Mouse (Mus musculus) skeletal muscle tissue, adult 2 months (tissue): ENCODE measurements around the gene Edar.
A peak's percentile ranks its signal among the peaks of the same experiment; 100 is the strongest.

Experiments used
- DNase-seq: peaks from one replicate; pipeline ENCODE4 v3.0.0-alpha.2; 2012; ENCODE audit warnings: low read depth, low spot score

Gene Edar

DNA sequence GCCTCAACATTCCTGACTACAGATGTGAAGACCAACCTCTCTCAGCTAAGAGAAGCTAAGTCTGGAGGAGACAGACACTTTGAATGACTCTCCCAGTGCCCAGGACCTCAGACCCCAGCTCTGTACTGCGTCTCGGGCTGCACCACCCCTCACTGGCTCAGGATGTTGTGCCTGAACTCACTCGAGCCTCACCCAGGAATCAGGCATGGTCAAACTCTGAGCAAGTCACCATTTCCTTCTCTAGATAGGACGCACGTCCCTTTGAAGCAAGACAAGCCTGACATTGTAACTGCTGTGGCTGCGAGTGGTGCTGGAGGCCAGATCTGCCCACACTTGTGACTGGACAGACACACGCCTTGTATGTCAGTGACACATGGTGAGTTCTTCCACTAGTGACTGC is 73.5 kb downstream of the Edar start:
- DNase-seq, result no peak

DNA sequence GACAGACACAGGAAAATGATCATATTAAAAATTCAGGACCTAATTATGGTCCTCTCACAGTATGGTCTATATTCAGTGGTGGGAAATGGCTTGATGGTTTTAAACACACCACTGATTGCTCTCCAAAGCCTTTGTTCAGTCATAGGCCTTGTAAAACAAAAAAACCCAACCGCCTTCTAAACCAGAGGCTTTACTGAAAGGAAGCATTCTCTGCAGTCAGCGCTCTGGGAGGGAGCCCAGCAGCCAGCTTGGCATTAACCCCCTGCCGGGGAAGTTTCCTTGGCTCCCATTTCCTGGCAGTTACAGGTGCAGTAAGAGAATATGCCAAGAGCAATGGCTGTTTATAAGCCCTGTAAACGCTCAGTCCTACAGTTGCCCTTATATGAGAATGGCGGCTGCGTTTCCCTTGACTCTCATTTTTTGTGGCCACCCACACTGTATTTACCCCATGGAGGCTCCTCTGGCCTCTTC is 74.0 kb downstream of the Edar start:
- DNase-seq, result peak; percentile 38

DNA sequence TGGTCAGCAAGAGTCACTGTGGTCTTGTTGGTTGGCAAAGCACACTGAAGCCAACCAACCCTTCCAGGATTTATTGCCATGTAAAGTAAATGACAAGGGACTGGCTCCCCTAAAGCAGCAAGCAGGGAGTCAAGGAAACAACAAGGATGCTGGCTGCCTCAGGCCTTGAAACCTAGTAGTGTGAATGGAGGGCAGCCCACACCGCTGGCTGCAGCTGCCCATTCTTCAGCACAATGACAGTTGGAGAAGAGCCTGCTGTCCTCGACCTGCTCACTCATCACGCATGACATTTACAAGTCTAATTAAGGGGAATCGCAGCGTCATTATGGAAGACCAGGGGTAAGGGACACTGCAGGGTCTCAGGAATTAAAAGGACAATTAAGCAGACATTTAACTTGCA is 74.5 kb downstream of the Edar start:
- DNase-seq, result no peak

DNA sequence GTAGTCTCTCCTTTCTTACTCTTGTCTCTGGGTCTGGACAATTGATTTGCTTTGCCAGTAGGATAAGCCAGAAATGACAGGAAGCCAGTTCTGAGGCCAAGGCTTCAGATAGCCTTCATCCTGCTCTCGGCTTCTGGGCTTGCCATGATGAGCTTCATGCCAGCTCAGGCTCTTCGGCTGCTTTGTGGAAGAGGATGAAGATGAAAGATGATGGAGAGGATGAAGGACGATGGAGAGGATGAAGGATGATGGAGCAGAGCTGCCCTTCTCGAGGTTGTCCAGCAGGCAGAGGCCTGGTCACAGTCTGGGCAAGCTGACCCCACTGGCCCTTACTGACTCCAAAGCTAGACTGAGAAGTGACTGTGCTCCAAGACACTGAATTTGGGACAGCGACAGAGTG is 75.3 kb downstream of the Edar start:
- no peak for DNase-seq

DNA sequence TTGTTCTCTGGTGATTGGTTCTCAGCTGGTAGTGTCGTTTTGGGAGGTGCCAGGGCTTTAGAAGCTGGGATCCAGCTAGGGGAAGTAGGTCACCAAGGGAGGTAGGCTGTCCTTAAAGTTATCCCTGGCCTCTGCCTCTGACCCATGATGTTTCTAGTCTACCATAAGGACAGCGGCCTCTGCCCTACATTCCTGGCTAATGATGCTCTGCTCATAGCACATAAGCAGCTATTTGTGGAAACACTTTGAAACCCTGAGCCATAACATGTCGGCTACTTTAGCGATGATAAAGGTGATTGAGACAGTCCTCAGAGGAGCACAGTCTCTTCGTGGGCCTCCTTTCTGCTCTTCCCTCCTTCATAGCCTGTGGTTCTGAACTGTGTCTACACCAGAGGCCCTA is 79.6 kb downstream of the Edar start:
- DNase-seq, result peak; percentile 31

DNA sequence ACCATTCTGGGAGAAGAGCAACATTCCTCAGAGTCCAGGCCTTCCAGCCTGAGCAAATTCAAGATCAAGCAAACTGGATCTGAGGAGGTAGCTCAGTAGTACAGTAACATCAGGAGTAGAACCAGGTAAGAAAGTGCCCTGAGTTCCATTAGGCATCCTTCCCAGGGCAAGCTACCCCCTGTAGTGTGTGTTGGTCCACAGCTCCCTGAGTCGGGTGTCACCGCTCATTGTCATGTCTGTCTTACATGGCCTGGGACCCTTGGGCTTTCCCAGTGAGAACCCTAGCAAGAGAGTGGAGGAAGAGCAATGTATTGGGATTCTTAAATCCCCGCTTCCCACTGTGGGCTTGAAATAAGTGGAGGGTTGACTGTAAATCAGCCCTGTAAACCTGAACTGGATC is 80.3 kb downstream of the Edar start:
- no peak for DNase-seq

DNA sequence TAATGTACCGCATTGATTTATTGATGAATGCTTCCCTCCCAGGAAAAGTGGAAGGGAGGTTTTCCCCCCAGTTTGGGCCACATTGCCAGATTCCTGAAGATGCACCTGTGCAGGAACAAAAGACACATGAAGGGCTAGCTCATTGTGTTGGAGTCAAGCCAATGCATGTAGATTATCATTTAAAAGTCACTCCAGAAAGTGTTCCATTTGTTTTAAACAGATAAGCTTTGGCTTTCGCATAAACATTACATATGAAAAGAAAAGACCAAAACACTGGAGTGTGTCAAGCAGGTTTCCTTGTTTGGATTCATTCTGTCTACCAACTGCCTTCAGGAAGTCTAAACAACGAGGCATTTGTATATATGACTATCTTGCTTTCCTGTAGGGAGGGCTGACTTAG is 81.0 kb downstream of the Edar start:
- no peak for DNase-seq

DNA sequence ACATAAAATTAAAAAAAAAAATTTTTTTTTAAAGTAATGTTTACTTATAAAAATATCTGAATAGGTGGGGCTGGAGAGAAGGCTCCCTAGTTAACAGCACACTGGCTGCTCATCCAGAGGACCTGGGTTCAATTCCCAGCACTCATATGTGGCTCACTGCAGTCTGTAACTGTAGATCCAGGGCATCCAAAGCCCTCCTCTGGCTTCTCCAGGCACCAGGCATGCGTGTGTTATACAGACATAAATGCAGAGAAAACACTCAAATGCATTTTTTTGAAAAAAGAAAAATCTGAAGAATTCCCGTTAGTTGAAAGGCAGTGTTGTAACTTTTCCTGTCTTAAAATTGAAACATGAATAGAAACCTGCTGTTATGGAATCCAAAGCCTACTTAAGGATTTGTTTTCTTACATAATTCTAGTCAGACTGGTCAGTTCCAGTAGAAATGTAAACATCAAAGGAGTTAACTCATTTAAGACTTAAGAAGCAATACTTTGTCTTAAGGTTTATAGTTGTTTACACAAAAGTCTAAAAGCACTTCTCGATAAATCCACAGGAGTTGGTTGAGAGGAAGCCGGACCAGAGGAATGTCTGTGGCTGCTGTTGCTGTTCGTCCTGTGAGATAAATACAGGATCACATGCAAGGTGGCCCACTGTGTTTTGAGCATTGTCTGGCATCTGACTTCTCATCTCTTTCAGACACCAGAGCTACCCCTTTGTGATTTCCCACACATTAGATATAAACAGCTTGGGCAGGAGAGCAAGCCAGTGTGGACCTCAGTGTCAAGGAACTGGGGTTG is 89.8 kb downstream of the Edar start:
- DNase-seq, result no peak

DNA sequence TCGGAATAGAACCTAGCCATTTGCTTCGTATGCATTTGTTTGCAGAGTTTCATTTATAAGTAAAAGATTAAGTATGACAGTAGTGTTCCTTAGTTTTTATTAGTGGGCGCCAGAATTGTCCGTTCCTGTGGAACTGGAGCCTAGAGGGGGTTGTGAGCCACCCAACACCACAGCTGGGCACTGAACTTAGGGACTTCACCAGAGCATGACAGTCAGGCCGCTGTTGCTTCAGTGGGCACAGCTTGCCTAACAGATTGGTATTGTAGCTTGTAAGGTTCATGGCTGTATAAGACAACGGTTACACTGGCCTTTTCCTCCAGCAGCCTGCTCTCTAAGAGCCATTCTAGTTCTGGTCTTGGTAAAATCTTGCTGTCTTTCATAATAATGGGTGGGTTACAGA is 114.9 kb downstream of the Edar start:
- DNase-seq, result no peak

DNA sequence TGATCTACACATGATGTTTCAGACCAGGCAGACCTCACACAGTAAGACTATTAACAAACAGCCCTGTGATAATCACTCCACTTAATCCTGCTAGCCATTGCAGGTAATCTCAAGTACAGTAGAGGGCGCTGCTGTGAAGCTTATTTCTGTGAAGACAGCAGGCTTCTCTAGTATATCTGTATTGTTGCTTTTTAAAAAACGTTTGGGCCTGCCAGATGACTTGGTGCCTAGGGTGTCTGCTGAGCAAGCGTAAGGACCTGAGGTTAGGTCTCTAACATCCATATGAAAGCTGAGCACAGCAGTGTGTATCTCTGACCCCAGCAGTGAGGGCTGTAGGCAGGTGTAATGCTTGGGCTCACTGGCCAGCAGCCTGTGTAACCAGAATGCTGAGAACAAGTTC is 115.6 kb downstream of the Edar start:
- DNase-seq, result peak; percentile 24

DNA sequence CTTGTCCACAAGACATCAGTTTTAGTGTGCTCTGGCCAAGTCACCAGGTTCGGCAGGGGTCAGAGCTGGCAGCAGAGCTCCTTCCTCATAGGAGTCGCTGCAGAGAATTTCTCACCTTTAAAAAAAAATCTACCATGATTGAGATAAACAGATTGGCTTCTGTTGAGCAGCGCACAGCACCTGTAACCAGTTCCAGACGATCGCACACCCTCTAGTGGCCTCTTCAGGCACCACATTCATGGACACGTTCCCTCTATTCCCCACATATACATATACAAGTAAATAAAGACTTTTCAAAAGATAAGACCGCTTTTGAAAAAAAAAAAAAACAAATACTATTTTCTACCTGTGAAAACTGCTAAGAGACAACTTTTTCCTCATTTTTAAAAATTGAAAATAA is 116.4 kb downstream of the Edar start:
- peak; percentile 10 for DNase-seq

DNA sequence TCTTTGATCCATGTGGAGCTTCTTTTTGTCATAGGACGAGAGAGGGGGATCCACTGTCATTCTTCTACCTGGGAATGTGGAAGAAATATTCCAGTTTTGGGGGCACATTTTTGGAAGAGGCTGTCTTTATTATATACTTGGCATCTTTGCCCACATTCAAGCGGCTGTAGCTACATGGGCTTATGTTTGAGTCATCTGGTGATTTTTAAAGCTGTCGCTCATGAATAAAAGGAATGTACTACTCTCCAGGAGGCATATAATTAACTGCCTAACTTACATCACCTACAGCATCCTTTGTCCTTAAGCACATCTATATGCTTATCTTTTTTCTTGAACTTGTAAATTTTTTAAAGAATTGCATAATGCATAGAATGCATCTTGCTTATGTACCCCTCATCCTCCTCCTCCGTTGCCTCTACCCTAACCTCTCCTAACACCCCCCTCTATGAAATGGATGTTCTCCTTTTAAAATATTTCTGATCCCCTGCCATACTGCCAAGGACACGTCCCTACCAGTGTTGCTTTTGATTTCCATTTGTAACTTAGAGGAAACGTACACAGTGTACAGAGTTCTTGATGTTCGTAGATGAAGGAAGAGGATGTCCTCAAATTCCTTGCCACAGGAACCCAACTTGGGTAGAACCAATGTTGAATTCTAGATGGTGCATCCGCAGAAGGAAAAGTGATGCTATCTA is 120.6 kb downstream of the Edar start:
- no peak for DNase-seq
